Mouse (Mus musculus) brain, embryonic 14.5 days (tissue): ENCODE results near the gene Jarid2.

Experiments used
- CTCF ChIP-seq: fragments of 200-500 bp; IDR thresholded peaks from 2 replicates; pipeline ENCODE4 v1.5.1; 2012; ENCODE audit warnings: inconsistent platforms, mild to moderate bottlenecking, moderate library complexity, borderline replicate concordance; ENCODE audit not compliant: insufficient read depth, insufficient read length; ENCODE audit errors: extremely low read depth
- POLR2A ChIP-seq: fragments of 200-500 bp; IDR thresholded peaks from 2 replicates; pipeline ENCODE4 v1.6.1; 2012; ENCODE audit warnings: mild to moderate bottlenecking, inconsistent platforms, borderline replicate concordance; ENCODE audit not compliant: poor library complexity, insufficient read depth, insufficient read length, severe bottlenecking; ENCODE audit errors: extremely low read depth

DNA sequence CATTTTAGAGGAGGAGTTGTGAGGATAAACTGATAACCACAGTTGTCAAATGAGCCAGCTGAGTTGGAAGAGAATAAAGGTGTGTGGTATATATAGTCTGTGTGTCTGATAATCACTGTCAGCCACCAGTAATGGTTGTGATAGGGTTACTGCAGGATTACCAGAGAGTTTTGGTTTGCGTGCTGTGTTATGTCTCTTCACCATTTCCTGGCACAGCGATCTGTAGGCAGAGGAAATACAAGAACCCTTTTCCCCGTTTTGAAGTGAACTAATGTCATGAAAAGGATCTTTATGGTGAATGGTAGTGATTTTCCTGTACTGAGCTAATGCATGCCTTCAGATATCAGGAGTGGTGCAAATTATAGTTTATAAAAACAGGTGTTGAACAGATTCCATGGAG is 122.8 kb downstream of the Jarid2 start:
- TF ChIP-seq CTCF (no peak), POLR2A (no peak)
